Mouse (Mus musculus) olfactory bulb, adult 2 months (tissue): ENCODE data around the gene Fgfr2.

Experiments used
- CTCF ChIP-seq: fragments of 200-500 bp; IDR thresholded peaks from 2 replicates; pipeline ENCODE4 v1.5.1; 2012; ENCODE audit warnings: low read depth, mild to moderate bottlenecking, low read length, moderate library complexity; ENCODE audit not compliant: insufficient read depth
- POLR2A ChIP-seq: fragments of 200-500 bp; IDR thresholded peaks from 2 replicates; pipeline ENCODE4 v1.6.1; 2012; ENCODE audit warnings: mild to moderate bottlenecking, low read depth, low read length, moderate library complexity; ENCODE audit not compliant: insufficient read depth

GRCm38 (mm10) chr7:133073147-133073651, 50.0 kb downstream of the Fgfr2 start:
- TF ChIP-seq POLR2A (no peak), CTCF (no peak)
